Mouse (Mus musculus) midbrain, embryonic 12.5 days (tissue): ENCODE measurements around the gene Erg. TPM values are rescaled to one million over a fixed set of nuclear protein-coding genes. Genes with fewer than 3 reads are reported as not detected.

Source experiments
- ATAC-seq: fragments of 200-750 bp; cut with Nextera tagmentation; 2 replicates; pipeline ENCODE4 v1.8.0; 2017; ENCODE audit warnings: low read depth, moderate TSS enrichment, moderate library complexity; ENCODE audit not compliant: low FRiP score
- H3K27ac ChIP-seq: fragments of 300-500 bp; sonication (generic); replicated peaks from 2 replicates; pipeline ENCODE4 v1.5.1; 2016; ENCODE audit warnings: mild to moderate bottlenecking
- H3K27me3 ChIP-seq: fragments of 300-500 bp; sonication (generic); 2 replicates; pipeline ENCODE4 v1.6.1; 2016; ENCODE audit warnings: mild to moderate bottlenecking
- H3K36me3 ChIP-seq: fragments of 300-500 bp; sonication (generic); 2 replicates; pipeline ENCODE4 v1.6.1; 2016
- H3K4me1 ChIP-seq: fragments of 300-500 bp; sonication (generic); 2 replicates; pipeline ENCODE4 v1.6.1; 2016
- H3K4me2 ChIP-seq: fragments of 300-500 bp; sonication (generic); replicated peaks from 2 replicates; pipeline ENCODE4 v1.6.1; 2016; ENCODE audit warnings: mild to moderate bottlenecking, moderate library complexity
- H3K4me3 ChIP-seq: fragments of 300-500 bp; sonication (generic); 2 replicates; pipeline ENCODE4 v1.5.1; 2016; ENCODE audit warnings: mild to moderate bottlenecking
- H3K9ac ChIP-seq: fragments of 300-500 bp; sonication (generic); replicated peaks from 2 replicates; pipeline ENCODE4 v1.6.1; 2016; ENCODE audit warnings: mild to moderate bottlenecking, moderate library complexity
- H3K9me3 ChIP-seq: fragments of 300-500 bp; sonication (generic); 2 replicates; pipeline ENCODE4 v1.6.1; 2016; ENCODE audit warnings: mild to moderate bottlenecking
- WGBS: fragments of 180-500 bp; shearing (Covaris S2); methylation state at CpG from one replicate; pipeline ENCODE4 v1.1.7; 2016; 5-methylcytosine and 5-hydroxymethylcytosine counted together
- polyA plus RNA-seq: library from polyadenylated mRNA; unstranded; fragments of >200 nt; fragmentation: Nextera tagmentation; extraction: Ambion mirVana; gene quantifications from 2 replicates; pipeline ENCODE4 v1.2.1, GENCODE M21; 2016

Gene Erg
- 3.3 and 4.3 TPM in 2 replicates for polyA plus RNA-seq

- H3K27me3 ChIP-seq = peaks cover 43% of the 10 kb centered on the region
- no peak within 1 kb of the TSS for H3K27ac ChIP-seq
- peak within 1 kb of the TSS; percentile 53 for H3K4me3 ChIP-seq
- peaks cover 2% of the 10 kb centered on the region; the same call in 1 of the 2 replicates for H3K9me3 ChIP-seq
- no peak for ATAC-seq
- no peaks in the 10 kb centered on the region for H3K36me3 ChIP-seq
- H3K9ac ChIP-seq = peak within 1 kb of the TSS; percentile 59
- WGBS = 3% methylated on average over 5 of the region's 5 CpGs
- H3K4me2 ChIP-seq = peak within 1 kb of the TSS; percentile 96
- peaks cover 19% of the 10 kb centered on the region; the same call in 1 of the 2 replicates for H3K4me1 ChIP-seq
Observed at GRCm38 (mm10) chr16:95586311-95586602, at the start of gene Erg. TSS of gene Erg (minus strand) at chr16:95586593.

- Histone ChIP-seq H3K4me2 (no peak overlapping the region), H3K27me3 (no peaks in the 10 kb centered on the region), H3K36me3 (no peaks in the 10 kb centered on the region), H3K27ac (no peak overlapping the region), H3K9ac (no peak overlapping the region), H3K4me3 (no peak overlapping the region), H3K9me3 (no peaks in the 10 kb centered on the region), H3K4me1 (no peaks in the 10 kb centered on the region)
- WGBS = 71% methylated on average over 10 of the region's 10 CpGs
- ATAC-seq = no peak
Observed at GRCm38 (mm10) chr16:95631816-95632215, 45.4 kb upstream of the Erg start.

GRCm38 (mm10) chr16:95623876-95624770, 37.7 kb upstream of the Erg start:
- Histone ChIP-seq H3K4me3 (no peak overlapping the region), H3K9me3 (no peaks in the 10 kb centered on the region), H3K36me3 (no peaks in the 10 kb centered on the region), H3K27me3 (no peaks in the 10 kb centered on the region), H3K4me1 (no peaks in the 10 kb centered on the region), H3K27ac (no peak overlapping the region), H3K4me2 (no peak overlapping the region), H3K9ac (no peak overlapping the region)
- WGBS = 37% methylated on average over 7 of the region's 7 CpGs
- no peak for ATAC-seq

DNA sequence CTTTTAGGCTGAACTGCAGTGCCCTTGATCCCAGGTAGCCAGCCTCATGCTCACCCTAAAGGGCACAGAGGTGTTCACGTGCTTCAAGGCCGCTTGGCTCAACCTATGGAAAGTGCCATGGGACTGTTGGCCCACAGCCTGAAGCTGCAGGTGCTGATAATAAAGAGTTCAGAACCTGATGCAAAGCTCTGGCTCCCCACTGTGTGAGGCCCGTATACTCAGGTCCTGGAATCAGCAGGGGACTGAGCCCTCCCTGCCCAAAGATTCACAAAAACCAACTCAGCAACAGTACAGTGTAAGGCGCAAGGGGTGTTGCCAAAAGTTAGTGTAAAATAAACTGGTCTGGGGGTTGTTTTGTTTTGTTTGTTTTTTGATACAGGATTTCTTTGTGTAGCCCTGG, 36.7 kb upstream of the Erg start:
- ATAC-seq = no peak
- 71% methylated on average over 4 of the region's 4 CpGs for WGBS

GRCm38 (mm10) chr16:95619859-95620325, 33.5 kb upstream of the Erg start:
- 89% methylated on average over 4 of the region's 4 CpGs for WGBS
- ATAC-seq = no peak
- Histone ChIP-seq H3K9ac (no peak overlapping the region), H3K27me3 (no peaks in the 10 kb centered on the region), H3K4me2 (no peak overlapping the region), H3K9me3 (no peaks in the 10 kb centered on the region), H3K4me3 (no peak overlapping the region), H3K4me1 (no peaks in the 10 kb centered on the region; the same call in 1 of the 2 replicates), H3K27ac (no peak overlapping the region), H3K36me3 (no peaks in the 10 kb centered on the region)

More for the DNA sequence above, 36.7 kb upstream of the Erg start:
- H3K4me1 ChIP-seq = no peaks in the 10 kb centered on the region; the same call in 1 of the 2 replicates
- no peaks in the 10 kb centered on the region for H3K36me3 ChIP-seq
- no peaks in the 10 kb centered on the region for H3K27me3 ChIP-seq
- H3K9me3 ChIP-seq = no peaks in the 10 kb centered on the region
- H3K27ac ChIP-seq = no peak overlapping the region
- no peak overlapping the region for H3K4me3 ChIP-seq
- H3K9ac ChIP-seq = no peak overlapping the region
- H3K4me2 ChIP-seq = no peak overlapping the region

DNA sequence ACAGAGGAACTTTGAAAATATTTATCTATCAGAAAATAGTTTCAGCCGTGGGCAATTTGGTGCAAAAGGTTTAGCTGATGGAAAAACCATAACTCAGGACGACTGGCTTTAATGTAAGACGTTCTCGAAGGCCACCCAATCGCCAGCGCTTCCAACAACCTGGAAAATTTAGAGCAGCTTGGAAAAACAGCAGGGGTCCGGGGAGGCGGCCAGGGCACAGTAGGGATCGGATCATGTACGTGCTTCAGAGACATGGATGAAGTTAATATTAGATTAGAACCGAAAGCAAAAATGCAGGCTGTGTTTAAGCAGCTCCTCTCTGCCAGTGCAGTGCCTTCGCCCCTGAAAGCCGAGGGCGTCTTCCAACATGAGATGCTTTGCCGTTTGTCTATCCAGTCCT, 31.8 kb upstream of the Erg start:
- H3K4me3 ChIP-seq = no peak overlapping the region
- no peaks in the 10 kb centered on the region for H3K36me3 ChIP-seq
- H3K9me3 ChIP-seq = no peaks in the 10 kb centered on the region
- no peak overlapping the region for H3K4me2 ChIP-seq
- H3K4me1 ChIP-seq = no peaks in the 10 kb centered on the region; the same call in 1 of the 2 replicates
- no peak overlapping the region for H3K27ac ChIP-seq
- ATAC-seq = no peak
- no peak overlapping the region for H3K9ac ChIP-seq
- no peaks in the 10 kb centered on the region for H3K27me3 ChIP-seq
- WGBS = 70% methylated on average over 15 of the region's 15 CpGs

- WGBS = 36% methylated on average over 6 of the region's 6 CpGs
- no peak overlapping the region for H3K4me2 ChIP-seq
- H3K27ac ChIP-seq = no peak overlapping the region
- no peak overlapping the region for H3K9ac ChIP-seq
- H3K27me3 ChIP-seq = no peaks in the 10 kb centered on the region
- no peak for ATAC-seq
- H3K9me3 ChIP-seq = no peaks in the 10 kb centered on the region
- no peaks in the 10 kb centered on the region; the same call in 1 of the 2 replicates for H3K4me1 ChIP-seq
- no peaks in the 10 kb centered on the region for H3K36me3 ChIP-seq
- no peak overlapping the region for H3K4me3 ChIP-seq
Observed at GRCm38 (mm10) chr16:95617720-95618119, 31.3 kb upstream of the Erg start.

DNA sequence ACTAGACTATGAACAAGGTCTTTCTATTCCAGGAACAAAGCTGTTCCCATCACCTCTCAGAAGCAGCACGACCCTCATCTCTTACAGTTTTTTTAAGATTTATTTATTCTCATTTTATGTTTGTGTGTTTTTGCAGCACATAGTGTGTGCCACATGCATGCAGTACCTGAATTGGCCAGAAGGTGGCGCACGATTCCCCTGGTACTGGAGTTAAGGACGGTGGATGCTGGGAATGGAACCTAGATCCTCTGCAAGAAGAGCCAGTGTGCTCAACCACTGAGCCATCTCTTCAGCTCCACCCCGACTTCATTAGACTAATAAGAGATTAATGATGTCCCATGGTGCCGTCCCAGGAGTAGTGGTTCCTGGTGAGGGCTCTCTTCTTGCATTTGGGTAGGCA, 29.2 kb upstream of the Erg start:
- no peak overlapping the region for H3K9ac ChIP-seq
- no peaks in the 10 kb centered on the region; the same call in 1 of the 2 replicates for H3K4me1 ChIP-seq
- ATAC-seq = no peak
- WGBS = 44% methylated on average over 6 of the region's 6 CpGs
- H3K27ac ChIP-seq = no peak overlapping the region
- no peaks in the 10 kb centered on the region for H3K27me3 ChIP-seq
- H3K4me3 ChIP-seq = no peak overlapping the region
- H3K4me2 ChIP-seq = no peak overlapping the region
- H3K36me3 ChIP-seq = no peaks in the 10 kb centered on the region
- H3K9me3 ChIP-seq = no peaks in the 10 kb centered on the region

- WGBS = 95% methylated on average over 2 of the region's 2 CpGs
- no peak overlapping the region for H3K27ac ChIP-seq
- no peaks in the 10 kb centered on the region for H3K36me3 ChIP-seq
- no peaks in the 10 kb centered on the region for H3K27me3 ChIP-seq
- no peak overlapping the region for H3K9ac ChIP-seq
- no peak overlapping the region for H3K4me3 ChIP-seq
- H3K4me1 ChIP-seq = no peaks in the 10 kb centered on the region; the same call in 1 of the 2 replicates
- no peak for ATAC-seq
- no peak overlapping the region for H3K4me2 ChIP-seq
- H3K9me3 ChIP-seq = no peaks in the 10 kb centered on the region
Observed at GRCm38 (mm10) chr16:95614482-95614881, 28.1 kb upstream of the Erg start.

DNA sequence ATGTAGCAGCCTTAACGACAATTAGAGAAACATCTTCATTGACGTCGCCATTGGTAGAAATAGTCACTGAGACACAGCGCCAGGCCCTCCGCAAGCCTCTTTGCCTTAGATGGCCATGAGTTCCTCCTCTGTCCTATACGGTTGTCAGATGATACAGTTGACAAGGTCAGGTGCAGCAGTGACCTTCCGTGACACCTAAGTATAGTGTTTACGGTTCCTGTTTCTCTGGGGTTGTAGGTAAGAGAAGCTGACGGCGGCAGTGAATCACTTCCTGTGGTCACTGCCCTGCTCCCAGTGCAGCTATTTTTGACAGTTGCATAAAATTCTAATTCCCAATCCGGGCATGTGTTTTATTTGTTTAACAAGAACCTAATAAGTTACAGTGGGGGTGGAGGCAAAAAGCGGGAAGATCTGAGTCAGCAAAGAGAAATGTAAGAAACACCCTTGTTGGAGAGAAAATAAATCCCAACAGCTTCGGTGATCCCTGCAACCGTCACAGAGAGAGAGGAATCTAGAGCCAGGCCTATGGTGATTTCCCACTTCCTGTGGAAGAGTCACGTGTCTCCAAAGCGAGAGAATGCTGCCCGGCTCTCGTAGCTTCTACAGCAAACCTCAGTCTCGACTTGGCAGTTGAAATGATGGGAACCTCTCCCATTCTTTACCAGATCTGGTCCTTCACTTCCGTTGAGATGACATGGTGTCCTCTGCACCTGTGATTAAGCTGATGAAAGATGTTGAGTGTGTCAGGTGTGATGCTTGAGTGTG, 25.8 kb upstream of the Erg start:
- 89% methylated on average over 20 of the region's 20 CpGs for WGBS
- H3K9ac ChIP-seq = no peak overlapping the region
- no peaks in the 10 kb centered on the region for H3K4me1 ChIP-seq
- no peak overlapping the region for H3K4me3 ChIP-seq
- no peaks in the 10 kb centered on the region for H3K36me3 ChIP-seq
- no peak overlapping the region for H3K4me2 ChIP-seq
- H3K27me3 ChIP-seq = no peaks in the 10 kb centered on the region
- H3K27ac ChIP-seq = no peak overlapping the region
- H3K9me3 ChIP-seq = no peaks in the 10 kb centered on the region
- no peak for ATAC-seq

DNA sequence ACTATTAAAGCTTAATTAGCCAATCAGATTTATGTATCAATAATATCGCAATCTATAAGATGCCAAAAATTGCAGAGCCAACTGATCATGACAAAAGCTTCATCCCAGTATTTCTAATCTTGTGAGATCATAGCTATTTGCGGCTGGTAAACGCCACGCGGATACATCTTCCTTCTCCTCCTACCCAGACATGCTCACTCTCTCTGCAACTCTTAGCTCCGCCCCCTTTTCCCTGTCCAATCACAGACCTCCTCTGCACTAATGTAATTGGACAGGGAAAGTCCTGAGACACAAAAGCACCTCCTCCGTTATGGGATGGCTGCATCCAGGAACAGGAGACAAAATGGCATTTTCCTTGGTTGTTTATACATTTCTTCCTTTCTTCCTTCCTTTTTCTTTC, 22.2 kb upstream of the Erg start:
- no peak overlapping the region for H3K9ac ChIP-seq
- H3K27ac ChIP-seq = no peak overlapping the region
- H3K4me2 ChIP-seq = no peak overlapping the region
- no peaks in the 10 kb centered on the region for H3K9me3 ChIP-seq
- 81% methylated on average over 7 of the region's 7 CpGs for WGBS
- H3K36me3 ChIP-seq = no peaks in the 10 kb centered on the region
- H3K27me3 ChIP-seq = no peaks in the 10 kb centered on the region
- no peak for ATAC-seq
- no peak overlapping the region for H3K4me3 ChIP-seq
- H3K4me1 ChIP-seq = no peaks in the 10 kb centered on the region

DNA sequence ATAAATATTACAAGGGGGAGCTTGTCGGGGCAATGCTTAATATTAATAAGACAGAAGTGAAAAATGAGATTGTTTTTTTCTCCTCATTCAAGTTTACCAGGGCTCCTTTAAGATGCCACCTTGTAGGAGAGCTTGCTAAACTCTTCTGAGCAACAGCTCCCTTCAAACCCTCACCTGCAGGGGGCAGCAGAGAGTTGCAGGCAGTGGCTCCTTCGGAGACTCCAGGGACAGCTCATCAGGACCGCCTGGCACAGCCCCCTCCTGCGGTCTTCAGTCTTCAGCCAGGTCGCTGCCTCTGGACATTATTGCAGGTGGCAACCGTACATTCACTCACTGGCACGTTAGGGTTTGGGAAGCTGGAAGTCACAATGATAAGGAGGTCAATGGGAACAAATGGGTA, 18.9 kb upstream of the Erg start:
- no peak overlapping the region for H3K4me3 ChIP-seq
- ATAC-seq = no peak
- H3K27ac ChIP-seq = no peak overlapping the region
- H3K9me3 ChIP-seq = no peaks in the 10 kb centered on the region
- no peaks in the 10 kb centered on the region for H3K27me3 ChIP-seq
- H3K4me2 ChIP-seq = no peak overlapping the region
- no peaks in the 10 kb centered on the region for H3K36me3 ChIP-seq
- 33% methylated on average over 7 of the region's 7 CpGs for WGBS
- peaks cover 13% of the 10 kb centered on the region for H3K4me1 ChIP-seq
- H3K9ac ChIP-seq = no peak overlapping the region
